Mouse (Mus musculus) ovary, postnatal 36 days (tissue): ENCODE results near the gene Ccdc34.
"Not testable (repeated sequence)": the region's sequence is repeated elsewhere in the genome, so short reads cannot be mapped to it uniquely, and the experiment has no call there.

Experiments
- DNase-seq: peaks from one replicate; pipeline ENCODE4 v3.0.0; 2022; ENCODE audit warnings: low spot score, mixed read lengths

The Ccdc34 gene

GRCm38 (mm10) chr2:110080532-110080931 lies 62.9 kb downstream of the Ccdc34 start:
- no peak for DNase-seq

DNA sequence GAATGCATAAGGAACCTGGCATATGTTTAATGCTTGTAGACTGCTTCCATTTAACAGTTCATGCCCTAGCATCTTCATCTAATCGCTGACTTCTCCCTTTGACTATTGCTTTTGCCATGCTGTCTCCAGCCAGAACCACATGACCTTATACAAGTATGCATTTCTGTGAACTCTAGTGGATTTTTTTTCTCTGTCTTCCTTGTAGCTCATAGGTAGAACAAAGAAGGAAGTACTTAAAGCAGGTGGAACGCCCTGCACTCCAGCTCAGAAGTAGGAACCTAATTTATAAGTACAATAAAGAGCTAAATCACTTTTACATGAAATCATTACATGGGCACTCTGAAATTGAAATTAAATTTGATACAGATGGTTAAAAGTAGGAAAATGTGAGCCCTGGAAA lies 65.4 kb downstream of the Ccdc34 start:
- DNase-seq: no peak

DNA sequence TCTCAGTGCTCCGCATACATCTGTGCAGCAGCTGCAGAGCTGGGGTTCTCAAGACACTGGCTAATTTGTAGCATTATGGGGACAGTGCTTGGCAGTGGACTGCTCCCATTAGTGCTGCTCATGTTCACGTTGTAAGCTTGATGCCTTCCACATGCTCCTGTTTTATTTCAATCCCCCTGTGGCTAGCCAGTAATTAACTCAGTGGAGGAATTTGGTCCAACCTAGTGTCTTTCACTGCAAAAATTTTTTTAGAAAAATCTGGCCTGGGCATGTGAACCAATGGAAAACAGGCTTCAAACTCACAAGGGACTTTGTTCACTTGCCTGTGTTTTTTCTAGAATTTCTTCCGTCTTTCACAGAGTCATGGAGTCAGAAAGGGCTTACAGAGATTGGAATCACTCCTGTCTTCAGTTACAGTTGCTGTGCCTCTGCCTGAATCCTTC lies 68.1 kb downstream of the Ccdc34 start:
- no peak for DNase-seq

- no peak for DNase-seq
Measured at GRCm38 (mm10) chr2:110114133-110114532, 96.5 kb downstream of the Ccdc34 start.

GRCm38 (mm10) chr2:110129396-110129795 lies 111.8 kb downstream of the Ccdc34 start:
- no peak for DNase-seq

- DNase-seq: no peak
Measured at GRCm38 (mm10) chr2:110131573-110131972, 114.0 kb downstream of the Ccdc34 start.

GRCm38 (mm10) chr2:110133356-110134115 lies 115.9 kb downstream of the Ccdc34 start:
- DNase-seq: no peak

DNA sequence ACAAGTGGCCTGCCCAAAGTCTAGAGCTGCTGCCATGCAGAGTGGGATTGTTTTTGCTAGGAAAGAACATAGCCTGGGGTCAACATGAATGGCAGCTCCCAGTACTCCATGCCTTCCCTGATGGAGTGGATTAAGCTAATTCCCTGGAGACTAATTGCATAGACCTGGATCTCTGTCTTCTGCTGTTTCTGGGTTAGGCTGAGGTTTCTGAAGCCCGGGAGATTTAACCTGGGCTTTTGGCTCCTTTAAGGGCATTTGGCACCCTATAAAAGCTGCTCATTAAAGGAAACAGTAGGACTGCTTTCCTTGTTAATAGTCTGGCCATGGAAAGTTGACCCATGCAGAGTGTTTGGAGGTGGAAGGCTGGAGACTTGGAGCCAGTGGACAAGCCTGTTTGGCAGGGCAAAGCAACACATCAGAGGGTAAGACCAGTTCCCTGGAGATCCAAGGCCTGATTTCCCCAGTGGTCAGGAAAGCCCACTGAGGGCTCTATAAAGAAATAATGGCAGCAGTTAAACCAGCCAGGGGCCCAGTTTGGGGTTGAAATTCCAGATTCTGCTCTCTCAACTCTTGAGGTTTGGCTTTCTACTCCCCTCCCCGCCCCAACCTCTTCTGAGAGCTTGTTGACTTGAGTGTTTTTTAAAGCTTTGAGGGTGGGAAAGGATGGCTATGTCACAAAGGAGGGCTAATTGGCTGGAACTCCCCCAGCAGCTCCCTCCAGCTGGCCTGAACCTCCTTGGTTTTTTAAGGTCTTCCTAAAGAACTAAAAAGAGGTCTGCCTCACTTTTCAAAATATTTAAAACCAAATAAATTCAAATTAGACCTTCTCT lies 117.4 kb downstream of the Ccdc34 start:
- DNase-seq: no peak

GRCm38 (mm10) chr2:110137291-110137690 lies 119.7 kb downstream of the Ccdc34 start:
- DNase-seq: no peak

GRCm38 (mm10) chr2:110138096-110138495 lies 120.5 kb downstream of the Ccdc34 start:
- no peak for DNase-seq

DNA sequence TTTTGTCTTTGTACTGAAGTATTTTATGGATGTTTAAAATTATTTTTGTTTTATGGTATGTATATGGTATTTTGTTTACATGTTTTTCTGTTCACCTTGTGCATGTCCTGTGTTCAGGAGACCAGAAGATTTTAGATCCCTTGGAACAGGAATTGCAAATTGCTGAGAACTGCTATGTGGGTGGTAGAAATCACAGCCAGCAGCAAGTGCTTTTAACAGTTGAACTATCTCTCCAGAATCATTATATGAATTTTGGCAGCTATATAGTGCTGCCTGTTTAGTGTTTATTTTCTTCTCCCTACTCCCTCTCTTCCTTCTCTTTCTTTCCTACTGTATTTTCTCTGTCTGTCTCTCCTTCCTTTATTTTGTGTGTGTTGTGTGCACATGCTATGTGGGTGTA lies 130.4 kb downstream of the Ccdc34 start:
- not testable (repeated sequence) for DNase-seq

DNA sequence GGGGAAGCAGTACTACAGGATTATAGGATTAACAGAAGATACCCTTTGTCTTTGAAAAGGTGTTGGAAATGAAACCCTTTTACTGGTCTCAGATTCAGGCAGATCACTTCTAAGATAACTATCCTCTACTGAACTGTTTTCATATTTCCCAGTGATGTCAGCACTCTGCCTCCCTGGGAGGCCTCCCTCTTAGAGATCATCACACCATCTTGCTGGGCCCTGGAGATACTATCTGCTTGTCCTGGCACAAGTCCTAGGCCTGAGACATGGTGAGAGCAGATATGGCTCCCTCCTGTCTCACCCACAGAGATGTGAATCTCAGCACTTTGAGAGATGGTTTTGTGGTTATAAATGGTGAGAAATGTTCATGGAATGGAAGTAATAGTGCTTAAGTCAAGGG lies 131.6 kb downstream of the Ccdc34 start:
- no peak for DNase-seq

GRCm38 (mm10) chr2:110156321-110156720 lies 138.7 kb downstream of the Ccdc34 start:
- DNase-seq: no peak

DNA sequence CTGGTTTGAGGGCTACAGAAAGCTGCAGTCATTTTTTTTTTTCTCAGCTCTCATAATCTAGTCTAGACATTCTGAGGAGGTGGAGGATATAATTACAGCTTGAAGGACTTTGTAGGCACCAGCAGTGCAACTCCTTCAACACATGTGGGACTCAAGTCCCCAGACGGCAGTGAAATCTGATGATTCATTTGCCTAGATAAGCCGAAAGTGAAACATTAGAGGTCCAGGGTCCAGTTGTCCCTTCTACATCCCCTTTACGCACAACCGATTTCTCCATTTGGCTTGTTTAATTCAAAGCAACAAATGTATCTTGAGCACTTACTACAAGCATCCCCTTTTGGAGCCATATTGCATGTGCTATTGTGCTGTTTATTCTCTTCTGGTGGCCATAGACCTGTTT lies 147.4 kb downstream of the Ccdc34 start:
- no peak for DNase-seq

DNA sequence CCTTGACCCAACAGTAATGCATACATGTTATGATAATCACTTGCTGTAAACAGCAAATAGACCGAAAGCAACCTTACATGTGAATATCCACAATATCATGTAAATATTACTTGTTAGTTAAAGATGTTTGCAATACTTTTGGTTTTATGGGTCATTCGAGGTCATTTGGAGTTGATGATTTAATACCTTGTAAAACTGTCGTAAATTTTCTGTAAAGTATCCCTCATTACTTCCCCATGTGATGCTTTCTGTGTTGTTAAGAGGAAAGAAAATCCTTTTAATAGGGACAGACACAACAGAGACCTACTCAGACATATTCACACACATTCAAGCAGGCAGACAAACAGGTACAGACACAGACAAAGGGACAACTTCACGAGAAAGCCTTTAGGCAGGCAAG lies 150.1 kb downstream of the Ccdc34 start:
- no peak for DNase-seq

- no peak for DNase-seq
Measured at GRCm38 (mm10) chr2:110168361-110168760, 150.7 kb downstream of the Ccdc34 start.

- DNase-seq: no peak
Measured at GRCm38 (mm10) chr2:110172456-110172855, 154.8 kb downstream of the Ccdc34 start.

GRCm38 (mm10) chr2:110173818-110174247 lies 156.2 kb downstream of the Ccdc34 start:
- DNase-seq: no peak

DNA sequence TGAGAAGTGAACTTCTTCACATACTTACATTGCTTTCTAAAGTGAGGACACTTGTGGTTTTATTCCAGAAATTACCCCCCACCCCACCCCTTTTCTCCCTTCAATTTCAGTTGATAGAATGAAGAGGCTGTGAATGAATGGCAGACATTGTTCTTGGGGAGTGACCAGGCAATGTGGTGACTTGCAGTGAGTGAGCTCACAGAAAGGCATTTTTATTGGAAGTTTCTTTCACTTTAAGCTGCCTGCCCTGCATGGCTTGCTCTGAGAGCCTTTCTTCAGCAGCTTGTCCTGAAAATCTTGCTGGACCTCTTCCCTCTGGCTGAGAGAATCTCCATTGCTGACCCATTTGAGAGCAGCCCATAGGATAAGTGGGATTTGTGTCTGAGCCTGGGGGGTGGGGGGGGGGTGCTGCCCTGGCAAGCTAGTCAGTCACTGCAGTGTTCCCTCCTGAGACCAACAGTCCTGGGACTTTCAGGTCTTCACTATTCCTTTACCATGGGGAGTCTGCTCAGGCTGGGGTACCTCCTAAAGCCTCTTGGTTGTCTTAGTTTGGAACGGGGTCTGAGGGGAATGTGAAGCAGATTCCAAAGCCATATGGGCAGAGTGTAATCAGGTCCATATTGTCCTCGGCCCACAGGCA lies 159.3 kb downstream of the Ccdc34 start:
- no peak for DNase-seq

DNA sequence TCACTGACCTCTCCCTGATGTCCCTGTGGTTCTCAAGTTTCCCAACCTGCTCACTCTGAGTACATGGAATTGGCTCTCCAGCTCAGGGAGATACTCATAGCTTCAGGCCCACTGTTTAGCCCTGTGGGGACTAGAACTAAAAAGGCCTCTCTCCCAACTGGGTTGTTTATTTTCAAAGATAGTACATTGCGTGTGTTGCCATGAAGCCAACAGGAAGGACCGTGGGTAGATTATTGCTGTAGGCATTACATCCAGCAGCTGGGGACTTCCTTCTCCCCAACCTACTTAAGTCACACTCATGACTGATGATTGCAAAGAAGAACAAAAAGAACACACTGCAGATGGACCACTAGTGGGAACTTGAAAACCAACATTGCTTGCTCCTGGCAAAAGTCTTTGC lies 159.8 kb downstream of the Ccdc34 start:
- no peak for DNase-seq

DNA sequence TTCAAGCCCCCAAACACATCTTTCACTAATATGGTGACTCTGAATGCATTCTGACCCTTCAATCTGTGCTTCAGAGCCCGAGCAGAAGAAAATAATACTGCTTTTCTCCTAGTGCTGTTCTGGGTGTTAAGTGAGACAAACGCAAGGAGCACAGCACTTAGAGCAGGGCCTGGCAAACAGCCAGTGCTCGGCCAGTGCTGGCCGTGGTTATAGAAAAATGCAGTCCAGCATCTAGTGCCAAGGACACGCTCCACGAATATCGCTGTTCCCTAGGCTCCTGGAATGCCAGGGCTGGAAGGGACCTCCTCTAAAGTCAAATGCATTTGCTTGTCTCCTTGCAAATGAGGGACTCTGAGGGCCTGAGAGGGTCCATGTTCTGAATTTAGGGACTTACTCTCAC lies 160.3 kb downstream of the Ccdc34 start:
- DNase-seq: peak; percentile 74

DNA sequence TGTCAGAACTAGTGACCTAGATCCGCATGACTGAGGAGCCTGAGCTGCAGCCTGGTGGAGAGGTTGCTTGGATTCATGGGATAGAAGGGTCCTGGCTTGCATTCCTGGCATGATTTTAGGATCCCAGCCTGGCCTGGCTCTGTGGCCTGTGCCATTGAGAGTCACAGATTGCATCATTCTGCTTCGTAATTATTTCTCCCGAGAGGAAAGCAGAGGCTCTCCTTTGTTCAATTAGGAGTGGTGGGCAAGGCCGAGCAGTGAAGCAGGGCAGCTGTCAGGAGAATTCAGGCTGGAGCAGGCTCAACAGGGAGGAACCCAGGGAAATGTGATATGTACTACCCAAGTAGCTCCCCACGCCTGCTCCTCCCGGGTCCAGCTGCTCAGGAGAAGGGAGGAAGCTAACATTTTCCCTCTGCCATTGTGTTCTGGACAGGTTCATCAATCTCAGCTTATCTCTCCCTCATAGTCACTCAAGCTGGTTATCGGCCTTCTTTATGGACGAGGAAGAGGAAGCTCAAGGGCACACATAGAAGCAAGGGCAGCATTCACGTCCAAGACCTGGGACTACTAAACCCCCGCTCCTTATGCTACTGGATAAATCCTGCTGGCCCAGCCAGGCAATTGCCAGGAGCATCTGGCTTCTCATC lies 162.2 kb downstream of the Ccdc34 start:
- peak; percentile 36 for DNase-seq
